Mouse (Mus musculus) testis, postnatal 14 days (tissue): ENCODE results near the gene Prpf31.
"Not testable (repeated sequence)": the region's sequence is repeated elsewhere in the genome, so short reads cannot be mapped to it uniquely, and the experiment has no call there.

Source experiments
- DNase-seq: peaks from one replicate; pipeline ENCODE4 v3.0.0; 2021; ENCODE audit warnings: low spot score

The Prpf31 gene

GRCm38 (mm10) chr7:3629543-3630477 lies at the start of gene Prpf31, which contains the start of gene Tfpt:
Gene Prpf31, plus strand, starts transcription at chr7:3629985.
Gene Tfpt, minus strand, starts transcription at chr7:3629929.
- peak; percentile 92 for DNase-seq

DNA sequence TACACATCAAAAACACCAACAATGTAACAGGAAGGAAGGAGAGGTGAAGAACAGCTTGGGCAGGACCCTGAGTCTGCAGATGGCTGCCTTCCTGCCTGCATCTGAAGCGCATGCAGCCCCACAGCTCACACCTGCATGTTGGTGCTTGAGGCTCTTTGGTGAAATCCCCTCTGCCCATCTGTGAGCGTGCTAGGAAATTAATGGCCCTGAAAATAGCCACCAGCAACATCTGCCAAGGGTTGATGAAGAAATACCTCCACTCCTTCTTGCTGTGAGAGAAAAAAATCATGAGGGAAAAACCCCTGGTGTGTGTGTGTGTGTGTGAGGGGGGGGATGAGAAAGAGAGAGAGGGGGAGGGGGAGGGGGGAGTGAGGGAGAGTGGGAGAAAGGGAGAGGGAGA lies 49.8 kb upstream of the Prpf31 start:
- DNase-seq: no peak

DNA sequence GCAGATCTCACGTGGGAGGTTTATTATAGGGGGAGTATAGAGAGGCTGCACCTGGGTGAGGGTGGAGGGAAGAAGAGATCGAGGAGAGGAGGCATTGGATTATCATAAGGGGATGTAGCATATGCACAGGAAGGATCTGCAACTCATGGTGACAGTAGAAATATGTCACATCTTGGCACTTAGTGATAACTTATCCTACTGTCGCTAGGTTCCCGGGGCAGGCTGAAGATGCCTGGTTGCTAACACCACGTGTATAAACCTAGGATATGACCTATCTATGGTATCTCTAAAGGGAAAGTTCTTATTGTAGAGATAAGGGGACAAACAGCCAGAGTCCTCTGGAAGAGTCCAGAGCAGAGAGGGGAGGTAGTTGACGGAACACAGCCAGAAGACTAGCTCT lies 44.0 kb upstream of the Prpf31 start:
- no peak for DNase-seq

DNA sequence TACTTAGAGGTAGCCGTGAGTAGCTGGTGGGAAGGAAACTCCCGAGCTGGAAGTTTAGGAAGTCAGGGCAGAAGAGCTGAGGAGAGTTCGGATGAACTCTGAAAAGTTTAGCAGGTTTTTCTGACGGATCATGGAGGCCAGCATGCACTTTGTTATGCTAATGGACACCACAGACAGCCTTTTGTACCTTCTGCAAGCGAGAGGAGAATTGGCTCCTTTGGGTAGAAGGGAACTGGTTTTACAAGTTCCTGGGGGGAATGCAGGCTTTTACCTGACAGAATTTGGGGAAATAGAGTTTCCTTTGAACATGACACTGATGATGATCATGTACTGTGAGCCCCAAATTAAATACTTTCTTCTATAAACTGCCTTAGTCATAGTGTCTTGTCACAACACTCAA lies 43.5 kb upstream of the Prpf31 start:
- no peak for DNase-seq

- DNase-seq: no peak
Observed at GRCm38 (mm10) chr7:3587292-3587691, 42.5 kb upstream of the Prpf31 start.

GRCm38 (mm10) chr7:3590550-3590949 lies 39.2 kb upstream of the Prpf31 start:
- no peak for DNase-seq

- no peak for DNase-seq
Observed at GRCm38 (mm10) chr7:3591534-3591933, 38.3 kb upstream of the Prpf31 start.

GRCm38 (mm10) chr7:3593855-3594254 lies 35.9 kb upstream of the Prpf31 start:
- DNase-seq: no peak

GRCm38 (mm10) chr7:3594686-3595085 lies 35.1 kb upstream of the Prpf31 start:
- DNase-seq: no peak

DNA sequence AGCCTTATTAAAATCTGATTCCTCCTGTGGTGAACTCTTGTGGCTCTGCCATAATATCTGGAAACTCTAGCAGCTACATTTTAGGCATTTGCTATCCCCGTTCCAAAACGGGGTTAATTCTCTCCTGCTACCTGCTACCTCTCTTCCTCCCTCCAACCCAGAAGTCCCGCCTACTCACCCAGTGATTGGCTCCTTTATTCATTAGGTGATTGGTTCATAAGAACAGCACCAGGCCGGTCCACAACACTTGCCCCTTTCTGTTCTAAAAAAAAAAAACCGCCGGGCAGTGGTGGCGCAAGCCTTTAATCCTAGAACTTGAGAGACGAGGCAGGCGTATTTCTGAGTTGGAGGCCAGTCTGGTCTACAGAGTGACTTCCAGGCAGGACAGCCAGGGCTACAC lies 34.6 kb upstream of the Prpf31 start:
- peak; percentile 57 for DNase-seq

DNA sequence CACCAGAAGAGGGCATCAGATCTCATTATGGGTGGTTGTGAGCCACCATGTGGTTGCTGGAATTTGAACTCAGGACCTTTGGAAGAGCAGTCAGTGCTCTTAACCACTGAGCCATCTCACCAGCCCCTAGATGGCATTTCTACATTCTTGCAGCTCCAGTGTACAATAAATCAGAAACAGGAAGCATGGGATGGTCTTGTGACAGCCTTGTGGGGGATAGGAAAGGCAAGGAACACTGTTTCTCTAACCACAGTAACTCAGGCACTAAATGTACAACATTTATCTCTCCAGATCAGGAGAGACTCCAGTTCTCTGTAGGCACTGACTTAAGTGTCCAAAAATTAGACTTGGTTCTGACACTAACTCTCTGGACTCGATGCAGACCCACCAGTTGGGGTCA lies 32.0 kb upstream of the Prpf31 start:
- DNase-seq: not testable (repeated sequence)

GRCm38 (mm10) chr7:3601119-3601518 lies 28.7 kb upstream of the Prpf31 start:
- DNase-seq: peak; percentile 47

DNA sequence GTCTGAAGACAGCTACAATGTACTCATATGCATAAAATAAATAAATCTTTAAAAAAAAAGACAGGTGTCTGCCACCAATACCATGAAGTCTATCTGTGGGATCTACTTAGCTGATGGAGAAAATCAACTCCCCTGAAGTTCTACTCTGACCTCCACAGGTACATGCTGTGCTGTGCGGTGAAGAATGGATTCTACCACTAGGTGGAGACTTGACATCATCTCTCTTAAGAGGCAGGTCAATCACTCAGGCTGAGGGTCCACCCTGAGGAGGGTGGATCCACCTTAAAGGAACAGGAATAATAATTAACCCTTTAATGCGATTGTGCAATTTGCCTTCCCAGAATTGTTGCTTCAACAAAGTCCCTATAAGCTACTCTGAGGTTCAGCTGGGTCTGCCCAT lies 23.0 kb upstream of the Prpf31 start:
- no peak for DNase-seq

- no peak for DNase-seq
Observed at GRCm38 (mm10) chr7:3607391-3607790, 22.4 kb upstream of the Prpf31 start.

DNA sequence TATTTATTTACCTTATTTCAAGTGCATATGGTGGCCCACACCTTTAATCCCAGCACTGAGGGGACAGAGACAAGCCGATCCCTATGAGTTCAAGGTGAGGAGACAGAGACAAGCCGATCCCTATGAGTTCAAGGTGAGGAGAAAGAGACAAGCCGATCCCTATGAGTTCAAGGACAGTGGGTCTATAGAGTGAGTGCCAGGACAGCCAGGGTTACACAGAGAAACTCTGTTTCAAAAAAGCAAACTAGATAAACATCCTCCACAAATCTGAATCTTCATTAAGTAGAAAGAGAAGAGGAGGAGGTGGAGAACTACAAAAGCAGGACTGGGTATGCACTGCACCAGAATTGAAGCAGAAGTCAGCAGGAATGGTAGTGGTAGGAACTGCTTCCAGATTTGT lies 21.1 kb upstream of the Prpf31 start:
- DNase-seq: peak; percentile 28

- DNase-seq: no peak
Observed at GRCm38 (mm10) chr7:3609082-3609481, 20.7 kb upstream of the Prpf31 start.

DNA sequence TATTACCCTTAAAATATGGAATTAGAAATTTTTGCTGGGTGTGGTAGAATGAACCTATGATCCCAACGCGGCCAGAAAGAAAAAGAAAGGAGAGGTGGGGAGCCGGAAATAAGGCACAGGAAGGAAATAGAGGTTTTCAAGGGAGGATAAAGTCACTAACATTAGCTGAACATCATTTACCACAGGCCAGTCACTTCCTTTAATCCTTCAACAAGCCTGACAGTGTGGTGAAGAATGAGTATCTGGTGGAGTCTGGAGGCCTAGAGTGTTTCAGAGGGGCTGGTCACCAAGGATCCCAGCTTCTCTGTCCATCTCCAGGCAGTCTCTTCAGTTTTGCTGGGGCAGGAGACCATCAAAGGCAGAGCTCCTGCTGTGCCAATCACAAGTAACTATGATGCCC lies 19.3 kb upstream of the Prpf31 start:
- no peak for DNase-seq

GRCm38 (mm10) chr7:3611006-3611405 lies 18.8 kb upstream of the Prpf31 start:
- DNase-seq: peak; percentile 29

DNA sequence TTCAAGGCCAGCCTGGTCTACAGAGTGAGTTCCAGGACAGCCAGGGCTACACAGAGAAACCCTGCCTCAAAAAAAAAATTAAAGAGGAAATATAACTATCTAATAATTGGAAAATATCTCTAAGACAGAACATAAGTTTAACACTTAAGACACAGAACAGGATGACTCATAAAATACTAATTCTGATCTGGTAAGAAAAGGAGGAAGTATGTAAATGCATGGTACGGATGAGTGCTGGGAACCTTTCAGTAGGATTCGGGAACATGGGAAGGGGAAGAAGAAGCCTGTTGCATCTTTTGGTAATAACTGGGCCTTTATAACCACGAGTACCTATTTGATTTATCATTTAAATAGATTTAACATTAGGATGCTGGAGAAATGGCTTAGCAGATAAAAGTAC lies 15.8 kb upstream of the Prpf31 start:
- no peak for DNase-seq

DNA sequence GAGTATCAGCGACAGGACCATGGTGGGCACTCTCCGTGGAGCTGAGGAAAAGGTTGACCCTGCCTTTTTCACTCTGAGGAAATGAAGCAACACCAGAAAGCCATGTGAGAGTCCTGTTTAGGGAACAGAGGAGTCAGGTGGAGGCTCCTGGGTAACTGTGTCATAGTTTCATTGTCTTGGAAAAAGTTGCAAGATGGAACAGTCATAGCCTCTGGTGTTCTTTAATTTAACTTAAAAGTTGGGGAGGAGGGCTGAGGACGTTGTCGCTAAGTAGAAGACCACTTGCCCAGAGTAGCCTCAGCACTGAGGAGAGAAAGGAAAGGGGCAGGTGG lies 13.8 kb upstream of the Prpf31 start, which contains the start of gene Oscar:
Gene Oscar (minus strand): TSS at position 101 of the 332 bp plus-strand sequence.
- DNase-seq: no peak

GRCm38 (mm10) chr7:3616389-3617241 lies 13.2 kb upstream of the Prpf31 start:
- DNase-seq: no peak

DNA sequence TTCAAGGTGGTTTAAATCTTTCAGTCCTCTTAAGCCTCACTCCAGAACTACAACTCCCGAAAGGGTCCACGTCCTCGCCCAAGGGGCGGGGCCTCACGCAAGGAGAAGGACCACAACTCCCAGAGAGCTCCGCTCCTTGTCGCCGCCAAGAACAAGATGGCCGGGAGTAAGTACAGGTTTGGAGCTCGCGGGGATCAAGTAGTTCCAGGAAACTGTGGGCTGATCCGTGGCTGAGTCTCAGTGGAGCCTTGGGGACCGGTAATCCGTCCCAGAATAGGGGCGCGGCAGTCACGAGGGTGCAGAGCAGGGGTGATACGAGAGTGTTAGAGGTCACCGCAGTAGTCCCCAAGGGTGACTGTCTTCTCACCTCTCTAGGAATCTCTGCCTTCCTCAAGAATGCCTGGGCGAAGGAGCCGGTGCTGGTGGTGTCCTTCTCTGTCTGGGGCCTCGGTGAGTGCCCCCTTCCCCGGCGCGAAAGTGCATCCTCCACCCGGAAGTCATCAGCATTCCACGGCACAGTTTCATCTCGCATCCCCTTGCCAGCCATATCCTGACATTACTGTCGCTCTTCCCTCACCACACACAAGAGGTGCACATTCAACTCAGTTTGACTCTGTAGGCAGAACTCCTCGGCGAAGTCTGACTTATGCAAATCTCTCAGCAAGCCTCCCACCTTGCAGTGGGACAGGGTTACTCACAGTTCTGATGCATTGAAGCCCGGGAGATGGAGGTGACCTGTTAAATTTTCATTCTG lies 12.4 kb upstream of the Prpf31 start, which contains the start of gene Ndufa3:
Gene Ndufa3 (plus strand): TSS at position 132 of the 754 bp plus-strand sequence.
- peak; percentile 88 for DNase-seq
